Mouse (Mus musculus) liver, postnatal 0 days (tissue): ENCODE data around the gene Pam. TPM values are rescaled to one million over a fixed set of nuclear protein-coding genes. Genes with fewer than 3 reads are reported as not detected.

Experiments used
- ATAC-seq: fragments of 200-750 bp; cut with Nextera tagmentation; 2 replicates; pipeline ENCODE4 v1.8.0; 2017; ENCODE audit warnings: mild to moderate bottlenecking, moderate library complexity
- DNase-seq: peaks from one replicate; pipeline ENCODE4 v3.0.0-alpha.2; 2016
- H3K27ac ChIP-seq: fragments of 300-500 bp; sonication (generic); 2 replicates; pipeline ENCODE4 v1.5.1; 2014; ENCODE audit warnings: antibody characterized with exemption, moderate library complexity, mild to moderate bottlenecking, low read depth
- H3K27me3 ChIP-seq: fragments of 300-500 bp; sonication (generic); 2 replicates; pipeline ENCODE4 v1.6.1; 2014; ENCODE audit warnings: low read length, control low read depth, mixed read lengths; ENCODE audit not compliant: insufficient read depth
- H3K36me3 ChIP-seq: fragments of 300-500 bp; sonication (generic); replicated peaks from 2 replicates; pipeline ENCODE4 v1.6.1; 2014; ENCODE audit warnings: mild to moderate bottlenecking, control low read depth, low read length, moderate library complexity, mixed read lengths; ENCODE audit not compliant: insufficient read depth
- H3K4me1 ChIP-seq: fragments of 300-500 bp; sonication (generic); 2 replicates; pipeline ENCODE4 v1.6.1; 2014; ENCODE audit warnings: antibody characterized with exemption, mild to moderate bottlenecking, control low read depth; ENCODE audit not compliant: insufficient read depth
- H3K4me2 ChIP-seq: fragments of 300-500 bp; sonication (generic); 2 replicates; pipeline ENCODE4 v1.6.1; 2014; ENCODE audit warnings: low read depth, mild to moderate bottlenecking, low read length, moderate library complexity, mixed read lengths
- H3K4me3 ChIP-seq: fragments of 300-500 bp; sonication (generic); 2 replicates; pipeline ENCODE4 v1.5.1; 2014; ENCODE audit warnings: low read depth, low read length
- H3K9ac ChIP-seq: fragments of 300-500 bp; sonication (generic); replicated peaks from 2 replicates; pipeline ENCODE4 v1.6.1; 2014; ENCODE audit warnings: mild to moderate bottlenecking, moderate library complexity
- H3K9me3 ChIP-seq: fragments of 300-500 bp; sonication (generic); 2 replicates; pipeline ENCODE4 v1.6.1; 2016; ENCODE audit warnings: mild to moderate bottlenecking, control low read depth, low read length, mixed read lengths
- CTCF ChIP-seq: sonication (generic); IDR thresholded peaks from 2 replicates; pipeline ENCODE4 v1.5.1; 2016; ENCODE audit warnings: antibody characterized with exemption, low read depth
- EP300 ChIP-seq: IDR thresholded peaks from 2 replicates; pipeline ENCODE4 v1.6.1; 2016; ENCODE audit warnings: antibody characterized with exemption, low read depth, mild to moderate bottlenecking
- WGBS: fragments of 180-500 bp; shearing (Covaris S2); extraction: QIAGEN DNeasy Blood & Tissue Kit; methylation state at CpG from one replicate; pipeline ENCODE4 v1.1.7; 2014; ENCODE audit not compliant: insufficient replicate concordance; 5-methylcytosine and 5-hydroxymethylcytosine counted together
- polyA plus RNA-seq: library from polyadenylated mRNA; unstranded; fragments of >200 nt; fragmentation: Nextera tagmentation; extraction: Ambion mirVana; gene quantifications from 2 replicates; pipeline ENCODE4 v1.2.1, GENCODE M21; 2015

Pam gene
- polyA plus RNA-seq, 1 experiment from 2014 or later, result 21.8 TPM

DNA sequence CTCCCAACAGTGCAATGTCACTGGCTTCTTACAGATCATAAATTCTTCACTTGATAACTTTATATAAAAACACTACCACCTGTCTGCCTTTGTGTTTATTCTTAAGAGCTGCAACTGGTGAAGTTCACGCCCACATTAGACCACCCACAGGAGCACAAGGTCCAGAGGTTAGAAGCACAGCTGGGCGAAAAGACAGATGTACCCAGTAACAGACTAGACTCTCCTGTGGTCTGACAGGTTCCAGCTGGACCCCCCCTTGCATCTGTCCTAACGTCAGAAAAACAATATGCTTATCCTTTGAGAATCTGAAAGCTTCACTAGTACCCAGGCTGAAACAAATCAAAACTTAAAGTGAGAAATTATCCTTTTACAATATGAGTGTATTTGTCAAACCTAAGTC is 44.4 kb downstream of the Pam start:
- ATAC-seq, result no peak
- WGBS, result 51% methylated on average over 3 of the region's 3 CpGs

DNA sequence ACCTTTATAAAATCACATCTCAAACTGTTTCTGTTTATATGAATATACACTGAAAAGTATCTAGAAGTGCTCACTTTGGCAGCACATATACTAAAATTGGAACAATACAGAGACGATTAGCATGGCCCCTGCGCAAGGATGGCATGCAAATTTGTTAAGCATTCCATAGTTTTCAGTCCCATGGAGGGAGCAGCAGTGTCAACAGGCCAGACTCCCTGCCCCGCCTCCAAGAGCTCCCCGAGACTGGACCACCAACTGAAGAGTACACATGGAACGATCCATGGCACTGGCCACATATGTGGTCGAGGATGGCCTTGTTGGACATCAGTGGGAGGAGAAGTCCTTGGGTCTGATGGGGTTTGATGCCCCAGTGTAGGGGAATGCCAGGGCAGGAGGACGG is 45.7 kb downstream of the Pam start:
- Histone ChIP-seq H3K4me3 (no peak overlapping the region), H3K36me3 (no peaks in the 10 kb centered on the region), H3K4me2 (no peak overlapping the region), H3K9me3 (no peaks in the 10 kb centered on the region), H3K27ac (no peak overlapping the region), H3K27me3 (no peaks in the 10 kb centered on the region), H3K9ac (no peak overlapping the region), H3K4me1 (no peaks in the 10 kb centered on the region)
- no peak for DNase-seq
- WGBS, result 77% methylated on average over 7 of the region's 7 CpGs
- no peak for ATAC-seq
- TF ChIP-seq CTCF (no peak), EP300 (no peak)

More for the DNA sequence above, 44.4 kb downstream of the Pam start:
- H3K27me3 ChIP-seq, result no peaks in the 10 kb centered on the region
- H3K4me3 ChIP-seq, result no peak overlapping the region
- no peak overlapping the region for H3K9ac ChIP-seq
- no peaks in the 10 kb centered on the region for H3K36me3 ChIP-seq
- DNase-seq, result no peak
- no peak overlapping the region for H3K27ac ChIP-seq
- H3K9me3 ChIP-seq, result no peaks in the 10 kb centered on the region
- TF ChIP-seq EP300, result no peak
- TF ChIP-seq CTCF, result no peak
- no peak overlapping the region for H3K4me2 ChIP-seq
- no peaks in the 10 kb centered on the region for H3K4me1 ChIP-seq

DNA sequence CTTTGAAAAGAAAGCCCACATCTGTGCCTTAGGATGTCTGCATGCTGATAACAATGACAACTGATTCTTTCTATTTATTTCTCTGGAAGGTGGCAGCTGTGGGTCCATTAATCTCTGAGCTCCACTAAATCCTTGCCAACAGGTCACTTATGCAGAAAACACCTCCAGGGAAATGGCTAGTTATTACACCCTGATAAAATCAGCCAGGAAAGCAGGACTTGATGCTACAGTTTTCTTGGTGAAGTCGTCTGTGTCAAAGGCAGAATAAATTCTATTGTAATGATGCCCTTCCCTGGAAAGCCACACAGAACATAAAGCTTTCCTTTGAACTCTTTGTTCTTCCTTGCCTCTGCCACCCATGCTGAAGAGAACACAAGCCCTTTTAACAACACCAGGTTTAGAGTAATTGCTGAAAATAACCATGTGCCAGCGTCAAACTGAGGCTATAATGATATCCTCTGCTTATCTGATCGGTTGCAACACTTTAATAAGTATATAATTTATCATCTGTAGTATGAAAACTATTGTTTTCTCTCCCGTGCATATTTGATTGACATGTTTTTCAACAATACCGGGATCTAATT is 47.1 kb downstream of the Pam start:
- Histone ChIP-seq H3K9ac (no peak overlapping the region), H3K36me3 (no peaks in the 10 kb centered on the region), H3K4me1 (no peaks in the 10 kb centered on the region), H3K27me3 (no peaks in the 10 kb centered on the region), H3K27ac (no peak overlapping the region), H3K9me3 (no peaks in the 10 kb centered on the region), H3K4me2 (no peak overlapping the region), H3K4me3 (no peak overlapping the region)
- DNase-seq, result no peak
- ATAC-seq, result no peak
- TF ChIP-seq CTCF (no peak), EP300 (no peak)
- WGBS, result 64% methylated on average over 5 of the region's 5 CpGs

DNA sequence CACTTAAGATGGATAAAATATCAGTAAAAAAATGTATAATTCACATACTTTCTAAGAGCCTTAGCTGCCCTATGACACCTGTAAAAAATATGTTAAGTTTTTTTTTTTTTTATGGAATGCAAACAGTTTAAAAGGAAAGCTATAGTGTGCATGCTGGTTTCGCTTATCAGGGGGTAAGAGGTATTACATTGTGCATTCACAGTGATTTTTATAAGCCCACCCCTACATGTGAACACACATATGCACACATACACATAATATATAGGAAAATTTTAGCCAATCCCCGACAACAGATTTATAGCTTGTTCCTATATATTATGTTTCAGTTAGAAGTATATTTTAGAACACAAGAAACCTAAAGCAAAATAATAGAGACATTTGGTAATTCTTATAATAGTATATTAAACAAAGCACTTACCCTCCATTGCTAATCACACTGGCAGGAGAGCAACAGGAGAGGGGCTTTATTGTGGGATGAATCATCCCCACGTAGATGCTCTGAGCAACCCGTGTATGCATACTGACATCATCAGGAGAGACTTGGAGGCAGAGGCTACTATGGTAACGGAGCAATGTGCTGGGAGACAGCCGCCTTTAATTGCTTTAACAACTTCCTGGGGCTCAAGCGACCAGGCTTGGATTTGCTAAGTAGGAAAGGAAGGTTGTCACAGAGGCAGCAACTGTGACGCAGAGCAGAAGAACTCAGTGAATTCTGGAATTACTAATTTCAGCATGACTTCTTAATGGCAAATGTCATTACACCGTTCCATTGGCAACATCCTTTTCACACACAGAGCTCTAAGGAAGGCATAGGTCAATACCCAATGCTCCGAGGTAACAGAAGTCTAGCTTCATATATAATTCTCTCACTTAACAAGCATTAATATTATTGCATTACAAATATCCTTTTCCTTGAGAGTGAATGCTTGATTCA is 47.9 kb downstream of the Pam start:
- H3K9ac ChIP-seq, result no peak overlapping the region
- no peak for ATAC-seq
- H3K4me3 ChIP-seq, result no peak overlapping the region
- no peak for DNase-seq
- no peak for TF ChIP-seq EP300
- TF ChIP-seq CTCF, result no peak
- no peaks in the 10 kb centered on the region for H3K27me3 ChIP-seq
- H3K27ac ChIP-seq, result no peak overlapping the region
- WGBS, result 57% methylated on average over 10 of the region's 10 CpGs
- no peaks in the 10 kb centered on the region for H3K4me1 ChIP-seq
- no peaks in the 10 kb centered on the region for H3K36me3 ChIP-seq
- no peaks in the 10 kb centered on the region for H3K9me3 ChIP-seq
- no peak overlapping the region for H3K4me2 ChIP-seq

DNA sequence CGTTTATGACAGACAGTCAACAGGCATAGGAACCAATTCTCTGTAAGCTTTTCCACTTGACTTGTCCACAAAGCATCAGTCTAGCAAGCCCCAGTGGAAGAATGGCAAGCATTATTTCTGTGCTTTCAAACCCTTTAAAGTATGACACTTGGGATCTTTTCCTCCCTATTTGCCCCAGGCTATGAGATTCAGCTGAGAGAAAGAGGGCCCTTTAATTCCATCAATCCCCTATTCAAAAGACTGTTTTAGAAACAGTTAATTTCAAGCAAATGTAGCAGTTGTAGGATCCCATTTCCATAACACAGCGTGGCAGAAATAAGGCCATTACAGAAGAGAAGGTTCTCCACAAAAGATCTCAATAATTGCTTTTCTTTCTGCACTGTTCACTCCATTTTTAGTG is 53.0 kb downstream of the Pam start:
- WGBS, result 84% methylated on average over 2 of the region's 2 CpGs
- Histone ChIP-seq H3K27ac (no peak overlapping the region), H3K4me2 (no peak overlapping the region), H3K27me3 (no peaks in the 10 kb centered on the region), H3K9ac (no peak overlapping the region), H3K9me3 (no peaks in the 10 kb centered on the region), H3K4me1 (no peaks in the 10 kb centered on the region), H3K36me3 (no peaks in the 10 kb centered on the region), H3K4me3 (no peak overlapping the region)
- TF ChIP-seq CTCF (no peak), EP300 (no peak)
- DNase-seq, result no peak
- no peak for ATAC-seq

DNA sequence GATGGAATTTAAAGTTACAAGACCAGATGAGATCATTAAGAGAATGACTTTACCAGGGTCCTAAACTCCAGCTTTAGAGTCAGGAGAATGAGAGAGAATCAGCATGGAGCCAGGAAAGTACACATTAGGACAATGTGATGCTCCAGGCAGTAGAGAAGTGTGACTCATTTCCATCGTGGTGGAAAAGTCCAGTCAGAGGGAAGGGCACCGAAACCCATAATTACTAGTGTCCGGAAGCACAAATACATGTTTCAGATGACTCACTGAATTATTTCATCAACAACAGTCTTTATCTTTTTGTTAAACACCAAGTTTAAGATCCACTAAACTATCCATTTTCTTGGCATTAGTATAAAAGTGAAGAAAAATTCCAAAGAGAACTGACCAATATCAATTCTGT is 57.2 kb downstream of the Pam start:
- DNase-seq, result no peak
- Histone ChIP-seq H3K27ac (no peak overlapping the region), H3K36me3 (no peaks in the 10 kb centered on the region), H3K9ac (no peak overlapping the region), H3K4me2 (no peak overlapping the region), H3K9me3 (no peaks in the 10 kb centered on the region), H3K27me3 (no peaks in the 10 kb centered on the region), H3K4me3 (no peak overlapping the region), H3K4me1 (no peaks in the 10 kb centered on the region)
- WGBS, result 73% methylated on average over 3 of the region's 3 CpGs
- ATAC-seq, result no peak
- no peak for TF ChIP-seq CTCF
- TF ChIP-seq EP300, result no peak
